Mouse (Mus musculus) midbrain, postnatal 0 days (tissue): Measurements from ENCODE around the gene Abcc2. TPM values are rescaled to one million over a fixed set of nuclear protein-coding genes. Genes with fewer than 3 reads are reported as not detected.

Experiments
- ATAC-seq: fragments of 200-750 bp; cut with Nextera tagmentation; 2 replicates; pipeline ENCODE4 v1.8.0; 2017; ENCODE audit warnings: moderate number of reproducible peaks, mild to moderate bottlenecking, moderate TSS enrichment, moderate library complexity; ENCODE audit not compliant: low FRiP score
- DNase-seq: peaks from one replicate; pipeline ENCODE4 v3.0.0-alpha.2; 2015; ENCODE audit warnings: low spot score
- H3K27ac ChIP-seq: fragments of 300-500 bp; sonication (generic); 2 replicates; pipeline ENCODE4 v1.5.1; 2014; ENCODE audit warnings: low read depth, mild to moderate bottlenecking, low read length, mixed read lengths
- H3K27me3 ChIP-seq: fragments of 300-500 bp; sonication (generic); 2 replicates; pipeline ENCODE4 v1.6.1; 2014; ENCODE audit warnings: low read length, control low read depth, mixed read lengths; ENCODE audit not compliant: insufficient read depth
- H3K36me3 ChIP-seq: fragments of 300-500 bp; sonication (generic); 2 replicates; pipeline ENCODE4 v1.6.1; 2014; ENCODE audit warnings: low read length, control low read depth, mixed read lengths; ENCODE audit not compliant: insufficient read depth
- H3K4me1 ChIP-seq: fragments of 300-500 bp; sonication (generic); 2 replicates; pipeline ENCODE4 v1.6.1; 2014; ENCODE audit warnings: mild to moderate bottlenecking, control low read depth, antibody characterized with exemption, low read length, mixed read lengths; ENCODE audit not compliant: insufficient read depth
- H3K4me2 ChIP-seq: fragments of 300-500 bp; sonication (generic); 2 replicates; pipeline ENCODE4 v1.6.1; 2014; ENCODE audit warnings: low read depth, mild to moderate bottlenecking, low read length, mixed read lengths; ENCODE audit not compliant: poor library complexity, severe bottlenecking
- H3K4me3 ChIP-seq: fragments of 300-500 bp; sonication (generic); 2 replicates; pipeline ENCODE4 v1.5.1; 2014; ENCODE audit warnings: low read depth, mild to moderate bottlenecking, low read length, moderate library complexity
- H3K9ac ChIP-seq: fragments of 300-500 bp; sonication (generic); replicated peaks from 2 replicates; pipeline ENCODE4 v1.6.1; 2014; ENCODE audit warnings: mild to moderate bottlenecking, low read length, moderate library complexity, mixed read lengths; ENCODE audit not compliant: poor library complexity, severe bottlenecking
- H3K9me3 ChIP-seq: fragments of 300-500 bp; sonication (generic); 2 replicates; pipeline ENCODE4 v1.6.1; 2016; ENCODE audit warnings: low read length, control low read depth
- CTCF ChIP-seq: IDR thresholded peaks from 2 replicates; pipeline ENCODE4 v1.5.1; 2016; ENCODE audit warnings: antibody characterized with exemption, mild to moderate bottlenecking
- WGBS: fragments of 180-500 bp; shearing (Covaris S2); extraction: QIAGEN DNeasy Blood & Tissue Kit; methylation state at CpG from one replicate; pipeline ENCODE4 v1.1.7; 2014; 5-methylcytosine and 5-hydroxymethylcytosine counted together
- polyA plus RNA-seq: library from polyadenylated mRNA; unstranded; fragments of >200 nt; fragmentation: Nextera tagmentation; extraction: Ambion mirVana; gene quantifications from 2 replicates; pipeline ENCODE4 v1.2.1, GENCODE M21; 2015
- total RNA-seq: library from RNA; depleted of rRNA; stranded (reverse); fragments of >200 nt; gene quantifications from 2 replicates; pipeline ENCODE4 v1.2.3, GENCODE M21; 2014

Abcc2 gene
- total and polyA plus RNA-seq, 2 experiments from 2014 or later = 0.07 to 0.22 TPM

DNA sequence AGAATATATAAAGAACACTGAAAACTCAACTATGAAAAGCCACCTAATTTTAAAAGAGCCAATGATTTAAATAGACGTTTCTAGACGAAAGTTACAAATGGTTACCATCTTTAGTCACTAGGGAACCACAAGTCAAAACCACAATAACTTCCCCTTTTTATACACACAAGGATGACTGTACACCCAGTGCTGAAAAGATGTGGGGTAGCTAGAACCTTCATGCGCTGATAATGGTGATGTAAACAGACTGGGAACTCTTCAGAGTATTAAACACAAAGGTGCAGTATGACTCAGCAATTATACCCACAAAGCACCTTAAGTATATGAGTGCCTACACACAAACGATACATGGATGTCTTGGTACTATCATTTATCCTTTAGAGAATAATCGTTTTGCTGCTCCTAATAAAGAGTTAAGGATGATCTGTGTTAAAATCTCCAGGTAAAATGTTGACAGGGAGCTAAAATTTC, 10.5 kb upstream of the Abcc2 start:
- no peak overlapping the region for H3K4me3 ChIP-seq
- DNase-seq (no peak), ATAC-seq (no peak)
- H3K4me2 ChIP-seq = no peak overlapping the region
- H3K36me3 ChIP-seq = no peaks in the 10 kb centered on the region
- no peaks in the 10 kb centered on the region for H3K27me3 ChIP-seq
- 89% methylated on average over 5 of the region's 5 CpGs for WGBS
- no peak for TF ChIP-seq CTCF
- no peaks in the 10 kb centered on the region for H3K4me1 ChIP-seq
- no peak overlapping the region for H3K27ac ChIP-seq
- H3K9ac ChIP-seq = no peak overlapping the region
- H3K9me3 ChIP-seq = no peaks in the 10 kb centered on the region

DNA sequence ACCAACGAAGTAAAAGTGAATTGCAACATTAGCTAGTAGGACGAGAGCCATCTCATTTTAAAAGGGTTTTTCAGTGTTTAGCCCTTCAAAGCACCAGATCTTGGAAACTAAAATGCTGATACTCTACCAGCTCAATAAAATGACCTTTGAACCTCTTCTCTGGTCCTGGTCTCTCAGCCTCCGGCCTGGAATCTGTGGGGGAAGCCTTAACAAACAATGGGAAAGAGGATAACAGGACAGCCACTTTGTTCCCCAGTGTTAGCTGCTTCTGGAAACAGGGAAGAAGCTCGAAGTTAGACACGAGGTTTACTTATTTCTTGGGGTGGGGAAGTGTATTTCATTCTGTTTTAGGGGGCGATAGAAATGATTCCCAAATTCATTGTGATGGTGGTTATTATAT, 9.7 kb upstream of the Abcc2 start:
- 55% methylated on average over 6 of the region's 6 CpGs for WGBS
- no peak for DNase-seq
- TF ChIP-seq CTCF = no peak

DNA sequence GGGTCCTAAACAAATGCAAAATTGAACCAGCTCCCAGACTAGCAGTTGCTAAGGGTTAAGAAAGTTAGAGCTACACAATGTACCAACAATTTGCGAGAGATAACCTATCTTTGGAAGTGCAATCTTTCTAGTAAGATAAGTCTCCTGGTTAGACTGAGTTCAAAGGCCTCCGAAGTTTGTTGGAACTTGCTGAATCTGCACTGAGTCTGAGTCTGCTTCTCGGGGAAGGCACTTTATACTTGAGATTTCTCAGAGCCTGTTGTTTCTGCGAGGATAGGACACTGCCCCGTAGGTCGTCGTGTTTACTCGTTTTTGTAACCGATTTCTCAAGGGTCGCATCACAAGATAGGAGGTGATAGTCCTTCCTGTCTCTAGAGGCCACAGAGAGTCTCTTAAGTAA, 6.6 kb upstream of the Abcc2 start:
- Histone ChIP-seq H3K9me3 (no peaks in the 10 kb centered on the region), H3K4me1 (no peaks in the 10 kb centered on the region), H3K36me3 (no peaks in the 10 kb centered on the region), H3K4me2 (no peak overlapping the region), H3K4me3 (no peak overlapping the region), H3K9ac (no peak overlapping the region), H3K27ac (no peak overlapping the region), H3K27me3 (no peaks in the 10 kb centered on the region)
- WGBS = 87% methylated on average over 10 of the region's 10 CpGs
- no peak for TF ChIP-seq CTCF
- ATAC-seq (no peak), DNase-seq (no peak)

More for the DNA sequence above, 9.7 kb upstream of the Abcc2 start:
- no peak for ATAC-seq
- H3K9me3 ChIP-seq = no peaks in the 10 kb centered on the region
- no peak overlapping the region for H3K27ac ChIP-seq
- no peaks in the 10 kb centered on the region for H3K4me1 ChIP-seq
- H3K36me3 ChIP-seq = no peaks in the 10 kb centered on the region
- H3K4me3 ChIP-seq = no peak overlapping the region
- no peak overlapping the region for H3K4me2 ChIP-seq
- H3K9ac ChIP-seq = no peak overlapping the region
- no peaks in the 10 kb centered on the region for H3K27me3 ChIP-seq

DNA sequence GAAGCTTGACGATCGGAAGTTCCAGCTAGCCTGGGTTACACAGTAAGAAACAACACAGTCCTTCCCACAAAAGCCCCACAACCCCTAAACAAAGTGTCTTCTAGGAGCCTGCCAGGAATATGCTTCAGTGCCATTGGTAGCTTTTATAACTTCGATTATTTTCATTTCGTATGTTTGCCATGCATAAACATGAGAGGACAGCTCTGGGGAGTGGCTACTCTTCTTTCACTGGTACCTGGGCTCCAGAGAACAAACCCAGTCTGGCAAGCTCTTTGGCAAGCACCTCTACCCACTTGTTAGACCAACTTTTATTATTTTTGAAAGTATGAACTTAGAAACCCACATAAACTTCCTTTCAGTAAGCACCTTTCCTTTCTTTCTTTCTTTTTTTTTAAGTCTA, 5.4 kb upstream of the Abcc2 start:
- H3K27ac ChIP-seq = no peak overlapping the region
- DNase-seq = no peak
- ATAC-seq = no peak
- no peak overlapping the region for H3K4me3 ChIP-seq
- H3K36me3 ChIP-seq = no peaks in the 10 kb centered on the region
- H3K4me2 ChIP-seq = no peak overlapping the region
- H3K27me3 ChIP-seq = no peaks in the 10 kb centered on the region
- TF ChIP-seq CTCF = no peak
- H3K4me1 ChIP-seq = no peaks in the 10 kb centered on the region
- WGBS = 77% methylated on average over 4 of the region's 4 CpGs
- H3K9ac ChIP-seq = no peak overlapping the region
- H3K9me3 ChIP-seq = no peaks in the 10 kb centered on the region

DNA sequence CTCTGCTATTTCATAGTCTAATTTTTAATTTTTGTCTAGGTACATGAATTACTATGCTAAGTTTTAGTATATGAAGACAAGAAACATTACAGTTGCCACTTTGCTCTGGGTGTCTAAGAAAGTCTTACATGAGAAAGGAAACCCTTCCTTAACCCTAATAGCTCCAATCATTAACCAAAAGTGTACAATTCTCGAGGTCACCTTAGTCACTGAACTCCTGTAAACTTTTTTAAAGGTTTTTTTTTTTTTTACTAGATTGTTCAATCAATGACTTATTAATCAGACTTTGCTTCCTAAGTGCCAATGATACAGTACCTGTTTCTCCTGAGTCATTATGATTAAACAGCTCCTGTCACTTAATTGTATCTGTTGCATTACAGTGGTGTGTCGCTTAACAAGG, 4.7 kb upstream of the Abcc2 start:
- no peak overlapping the region for H3K4me3 ChIP-seq
- no peak for ATAC-seq
- H3K4me2 ChIP-seq = no peak overlapping the region
- WGBS = 78% methylated on average over 2 of the region's 2 CpGs
- no peak overlapping the region for H3K27ac ChIP-seq
- H3K4me1 ChIP-seq = no peaks in the 10 kb centered on the region
- H3K36me3 ChIP-seq = no peaks in the 10 kb centered on the region
- DNase-seq = no peak
- H3K9me3 ChIP-seq = no peaks in the 10 kb centered on the region
- H3K27me3 ChIP-seq = no peaks in the 10 kb centered on the region
- TF ChIP-seq CTCF = no peak
- H3K9ac ChIP-seq = no peak overlapping the region

DNA sequence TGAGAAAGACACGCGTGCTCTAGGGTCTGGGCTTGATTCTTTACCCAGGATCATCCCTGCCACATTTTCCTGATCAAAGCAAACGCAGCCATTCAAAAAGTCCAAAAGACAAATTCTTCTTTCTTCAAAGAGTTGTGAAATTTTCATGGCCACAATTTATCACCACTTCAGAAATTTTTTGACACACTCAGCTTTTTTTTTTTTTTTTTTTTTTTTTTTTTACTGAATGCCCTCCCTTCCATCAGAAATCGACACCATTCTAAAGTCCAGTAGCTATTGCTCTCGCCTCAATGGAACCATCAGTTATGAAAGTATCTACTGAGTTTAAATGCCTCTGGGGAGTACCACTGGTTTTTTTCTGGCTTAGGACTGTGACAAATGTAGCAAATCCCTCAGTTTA, 1.6 kb upstream of the Abcc2 start:
- Histone ChIP-seq H3K36me3 (no peaks in the 10 kb centered on the region), H3K4me3 (no peak overlapping the region), H3K9ac (no peak overlapping the region), H3K9me3 (no peaks in the 10 kb centered on the region), H3K27ac (no peak overlapping the region), H3K4me2 (no peak overlapping the region), H3K27me3 (no peaks in the 10 kb centered on the region), H3K4me1 (no peaks in the 10 kb centered on the region)
- no peak for TF ChIP-seq CTCF
- 90% methylated on average over 5 of the region's 5 CpGs for WGBS
- ATAC-seq = no peak
- DNase-seq = no peak
